Comparison of ENCODE assay signal across 16 mouse cellular contexts in genomic region chr17:35175968-35176367, GRCm38 (mm10). TPM values are rescaled to one million over a fixed set of nuclear protein-coding genes. Genes with fewer than 3 reads are reported as not detected.
DNase-seq lines count a peak whose midpoint lies in the region; ATAC-seq lines count a peak whose summit lies in the region.
"Had no signal": no experiment of that assay in that cellular context is flagged by ENCODE, and none has a peak within 500 bp of the region (broad histone marks: within the 10 kb centered on the region; RNA-seq: fewer than 3 reads in every experiment).

TSS of gene Aif1 (minus strand) at chr17:35176068.

- H3K27ac ChIP-seq in liver, embryonic 16.5 days (ENCODE audit: low read length), result no peak within 1 kb of the TSS
- H3K27ac ChIP-seq: heart, adult 2 months had no signal

- H3K4me2 ChIP-seq in liver, embryonic 16.5 days (ENCODE audit: low read depth, low read length), result no peak within 1 kb of the TSS
- H3K4me2 ChIP-seq: kidney, embryonic 15.5 days had no signal

- H3K4me3 ChIP-seq in liver, embryonic 16.5 days (ENCODE audit: low read depth, low read length), result no peak within 1 kb of the TSS
- H3K4me3 ChIP-seq: heart, adult 2 months; kidney, embryonic 15.5 days had no signal

- DNase-seq in layer of hippocampus, postnatal 25 days (ENCODE audit: extremely low spot score in 1 of 2, low spot score in 1 of 2), result no peak
- no peak for DNase-seq in layer of hippocampus, adult 9-11 months
- DNase-seq in urinary bladder, adult 2 months (ENCODE audit: low spot score), result no peak
- no peak for DNase-seq in urinary bladder, postnatal 25 days (ENCODE audit: low spot score)
- DNase-seq in right cerebral cortex, adult 2 months (ENCODE audit: low spot score in 2 of 2), result no peak
- DNase-seq in adrenal gland, postnatal 25 days, result no peak
- no peak for DNase-seq in c-Kit-positive CD71-positive TER-119-positive erythroid progenitor cells, embryonic 14.5 days (ENCODE audit: low spot score)
- DNase-seq: adrenal gland, postnatal 10 days; cerebellum, adult 9-10 months; heart, adult 2 months; heart, postnatal 36 days; lung, postnatal 4 days; thymus, adult 2 months had no signal

- ATAC-seq in liver, embryonic 16.5 days (ENCODE audit: low read depth), result no peak
- ATAC-seq: CD4-positive, CD25-positive, alpha-beta regulatory T cell, adult 4 months had no signal

- H3K9me3 ChIP-seq in liver, embryonic 16.5 days (replicated peaks; ENCODE audit: control insufficient read depth, low read length), result no peaks in the 10 kb centered on the region
- H3K9me3 ChIP-seq: kidney, embryonic 15.5 days had no signal

- no peaks in the 10 kb centered on the region for H3K27me3 ChIP-seq in liver, embryonic 16.5 days (ENCODE audit: control insufficient read depth, insufficient read depth, low read depth, low read length)
- H3K27me3 ChIP-seq: kidney, embryonic 15.5 days had no signal

- H3K36me3 ChIP-seq in liver, embryonic 16.5 days (ENCODE audit: control insufficient read depth, insufficient read depth), result no peaks in the 10 kb centered on the region
- H3K36me3 ChIP-seq: kidney, embryonic 15.5 days had no signal

- H3K4me1 ChIP-seq in liver, embryonic 16.5 days (ENCODE audit: control insufficient read depth, low read depth, low read length), result no peaks in the 10 kb centered on the region
- H3K4me1 ChIP-seq: kidney, embryonic 15.5 days had no signal

- 49% methylated on average over 2 of the region's 2 CpGs for WGBS in liver, embryonic 16.5 days (ENCODE audit: insufficient replicate concordance)

- no peak within 1 kb of the TSS for H3K9ac ChIP-seq in liver, embryonic 16.5 days (ENCODE audit: low read depth, low read length)
- H3K9ac ChIP-seq: kidney, embryonic 15.5 days had no signal

RNA-seq across cellular contexts. Expression of gene Aif1, which starts in this region (rescaled TPM):
- 10 to 100 TPM; 10.4 to 10.8 TPM for total RNA-seq in layer of hippocampus, postnatal 25 days (2021)
- 11.2 and 13.3 TPM in 2 replicates for polyA plus RNA-seq in urinary bladder, adult 2 months (2012; rRNA removed)
- 22.8 and 23.2 TPM in 2 replicates for polyA plus RNA-seq in liver, embryonic 16.5 days (2015; fragmentation: Nextera tagmentation; extraction: Ambion mirVana)
- 2.3 and 3.0 TPM in 2 replicates for total RNA-seq in adrenal gland, postnatal 25 days (2021)
